Mouse (Mus musculus): Measurements from ENCODE around the gene Otol1. TPM values are rescaled to one million over a fixed set of nuclear protein-coding genes. Genes with fewer than 3 reads are reported as not detected.

Otol1 gene
- polyA plus RNA-seq, 1 experiment from 2014 or later: not detected

GRCm38 (mm10) chr3:70035593-70035992 lies 28.2 kb downstream of the Otol1 start:
- no peak for ATAC-seq (ENCODE audit: low FRiP score, low read depth)
- no peaks in the 10 kb centered on the region for H3K27me3 ChIP-seq
- no peaks in the 10 kb centered on the region for H3K4me1 ChIP-seq
- WGBS: 68% methylated on average over 4 of the region's 4 CpGs
- H3K9me3 ChIP-seq: no peaks in the 10 kb centered on the region
- H3K36me3 ChIP-seq: no peaks in the 10 kb centered on the region
- no peak overlapping the region for H3K4me2 ChIP-seq (replicated peaks)
- H3K27ac ChIP-seq (replicated peaks): no peak overlapping the region
- H3K4me3 ChIP-seq: no peak overlapping the region
- H3K9ac ChIP-seq (replicated peaks): no peak overlapping the region

Other genes starting within 250 kb of the Otol1 start
- gene Sptssb, start 147.7 kb upstream of the Otol1 start, polyA plus RNA-seq (2016; fragmentation: Nextera tagmentation; extraction: Ambion mirVana): 0.17 and 0.24 TPM in 2 replicates